Mouse (Mus musculus) heart, postnatal 0 days (tissue): ENCODE measurements around the gene Map3k3. TPM values are rescaled to one million over a fixed set of nuclear protein-coding genes. Genes with fewer than 3 reads are reported as not detected.

ENCODE experiments used
- ATAC-seq: fragments of 200-750 bp; cut with Nextera tagmentation; 2 replicates; pipeline ENCODE4 v1.8.0; 2017; ENCODE audit warnings: low read depth, moderate number of reproducible peaks, moderate library complexity; ENCODE audit not compliant: insufficient read depth
- DNase-seq: peaks from one replicate; pipeline ENCODE4 v3.0.0-alpha.2; 2016; ENCODE audit warnings: low spot score
- H3K27ac ChIP-seq: fragments of 300-500 bp; sonication (generic); 2 replicates; pipeline ENCODE4 v1.5.1; 2014; ENCODE audit warnings: low read depth, mild to moderate bottlenecking
- H3K27me3 ChIP-seq: fragments of 300-500 bp; sonication (generic); 2 replicates; pipeline ENCODE4 v1.6.1; 2014; ENCODE audit warnings: low read length, mixed read lengths; ENCODE audit not compliant: control insufficient read depth, insufficient read depth
- H3K36me3 ChIP-seq: fragments of 300-500 bp; sonication (generic); replicated peaks from 2 replicates; pipeline ENCODE4 v1.6.1; 2014; ENCODE audit warnings: low read length, mixed read lengths; ENCODE audit not compliant: control insufficient read depth, insufficient read depth
- H3K4me1 ChIP-seq: fragments of 300-500 bp; sonication (generic); 2 replicates; pipeline ENCODE4 v1.6.1; 2014; ENCODE audit warnings: antibody characterized with exemption; ENCODE audit not compliant: control insufficient read depth, insufficient read depth
- H3K4me2 ChIP-seq: fragments of 300-500 bp; sonication (generic); 2 replicates; pipeline ENCODE4 v1.6.1; 2014; ENCODE audit warnings: low read depth, mild to moderate bottlenecking, low read length, moderate library complexity
- H3K4me3 ChIP-seq: fragments of 300-500 bp; sonication (generic); 2 replicates; pipeline ENCODE4 v1.5.1; 2014; ENCODE audit warnings: low read depth, low read length
- H3K9ac ChIP-seq: fragments of 300-500 bp; sonication (generic); replicated peaks from 2 replicates; pipeline ENCODE4 v1.6.1; 2014; ENCODE audit warnings: low read depth, low read length, mixed read lengths
- H3K9me3 ChIP-seq: fragments of 300-500 bp; sonication (generic); replicated peaks from 2 replicates; pipeline ENCODE4 v1.6.1; 2016; ENCODE audit warnings: low read length; ENCODE audit not compliant: control insufficient read depth
- CTCF ChIP-seq: IDR thresholded peaks from 2 replicates; pipeline ENCODE4 v1.5.1; 2016; ENCODE audit warnings: antibody characterized with exemption, control low read depth, low read depth
- EP300 ChIP-seq: IDR thresholded peaks from 2 replicates; pipeline ENCODE4 v1.6.1; 2016; ENCODE audit warnings: antibody characterized with exemption, low read depth
- WGBS: fragments of 180-500 bp; shearing (Covaris S2); extraction: QIAGEN DNeasy Blood & Tissue Kit; methylation state at CpG from one replicate; pipeline ENCODE4 v1.1.7; 2014; 5-methylcytosine and 5-hydroxymethylcytosine counted together
- polyA plus RNA-seq: library from polyadenylated mRNA; unstranded; fragments of >200 nt; fragmentation: Nextera tagmentation; extraction: Ambion mirVana; gene quantifications from 2 replicates; pipeline ENCODE4 v1.2.1, GENCODE M21; 2015
- total RNA-seq: library from RNA; depleted of rRNA; stranded (reverse); fragments of >200 nt; gene quantifications from 2 replicates; pipeline ENCODE4 v1.2.3, GENCODE M21; 2014; ENCODE audit warnings: low replicate concordance

Gene Map3k3
- total and polyA plus RNA-seq, 2 experiments from 2014 or later, result 13.8 to 44.0 TPM

DNA sequence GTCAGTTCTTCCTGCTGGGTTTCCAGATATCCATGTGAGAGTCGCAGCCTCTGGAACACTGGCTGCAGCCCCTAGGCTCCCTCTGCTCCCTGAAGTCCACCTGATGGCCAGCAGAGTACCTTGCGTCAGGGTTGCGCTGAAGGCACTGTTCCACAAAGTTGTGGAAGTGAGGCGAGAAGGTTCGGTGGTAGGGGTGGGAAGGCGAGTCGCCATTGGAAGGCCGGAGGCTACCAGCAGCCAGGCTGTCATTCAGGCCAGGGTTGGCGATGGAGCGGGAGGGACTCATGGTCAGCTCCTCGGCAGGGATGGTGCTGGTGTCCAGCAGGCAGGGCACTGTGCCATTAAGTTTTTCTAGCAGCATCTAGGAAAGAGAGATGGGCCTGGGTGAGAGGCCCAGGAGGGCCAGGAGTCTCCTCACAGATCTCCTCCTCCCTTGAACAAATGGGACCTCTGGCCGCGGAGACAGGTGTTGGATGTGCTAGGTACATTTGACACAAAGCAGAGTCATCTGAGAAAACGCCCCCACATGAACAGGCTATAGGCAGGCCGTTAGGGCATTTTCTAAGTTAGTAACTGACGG, 80.3 kb downstream of the Map3k3 start:
- Histone ChIP-seq H3K36me3 (peaks cover 30% of the 10 kb centered on the region), H3K4me3 (no peak overlapping the region), H3K27ac (peak overlapping the region; percentile 54; the same call in 1 of the 2 replicates), H3K27me3 (no peaks in the 10 kb centered on the region), H3K4me1 (no peaks in the 10 kb centered on the region), H3K9ac (no peak overlapping the region), H3K4me2 (peak overlapping the region; percentile 8; the same call in 1 of the 2 replicates), H3K9me3 (no peaks in the 10 kb centered on the region)
- no peak for ATAC-seq
- TF ChIP-seq CTCF (no peak), EP300 (no peak)
- DNase-seq, result no peak
- 81% methylated on average over 16 of the region's 16 CpGs for WGBS

DNA sequence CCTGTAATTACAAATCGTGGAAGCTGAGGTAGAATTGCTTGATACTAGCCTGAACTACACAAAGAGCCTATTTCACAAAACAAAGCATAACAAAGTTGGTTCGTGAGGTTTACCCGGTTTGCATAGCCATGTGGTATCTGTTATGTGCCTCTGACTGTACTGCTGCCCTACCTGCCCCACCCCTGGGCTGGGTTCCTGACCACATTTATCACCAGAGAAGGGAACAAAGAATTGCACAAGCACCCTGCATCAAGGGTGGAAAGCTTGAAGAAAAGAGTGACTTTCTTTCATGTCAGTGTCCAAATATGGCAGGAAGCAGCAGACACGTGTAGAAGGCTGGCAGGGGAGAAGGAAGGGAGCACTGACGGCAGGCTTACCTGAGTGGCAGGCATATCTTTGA, 83.0 kb downstream of the Map3k3 start:
- H3K9ac ChIP-seq, result no peak overlapping the region
- no peak overlapping the region for H3K4me2 ChIP-seq
- ATAC-seq (no peak), DNase-seq (no peak)
- H3K9me3 ChIP-seq, result no peaks in the 10 kb centered on the region
- TF ChIP-seq CTCF (no peak), EP300 (no peak)
- 62% methylated on average over 5 of the region's 5 CpGs for WGBS
- no peak overlapping the region for H3K4me3 ChIP-seq
- H3K36me3 ChIP-seq, result peaks cover 30% of the 10 kb centered on the region
- H3K27me3 ChIP-seq, result no peaks in the 10 kb centered on the region
- no peaks in the 10 kb centered on the region for H3K4me1 ChIP-seq
- H3K27ac ChIP-seq, result no peak overlapping the region

DNA sequence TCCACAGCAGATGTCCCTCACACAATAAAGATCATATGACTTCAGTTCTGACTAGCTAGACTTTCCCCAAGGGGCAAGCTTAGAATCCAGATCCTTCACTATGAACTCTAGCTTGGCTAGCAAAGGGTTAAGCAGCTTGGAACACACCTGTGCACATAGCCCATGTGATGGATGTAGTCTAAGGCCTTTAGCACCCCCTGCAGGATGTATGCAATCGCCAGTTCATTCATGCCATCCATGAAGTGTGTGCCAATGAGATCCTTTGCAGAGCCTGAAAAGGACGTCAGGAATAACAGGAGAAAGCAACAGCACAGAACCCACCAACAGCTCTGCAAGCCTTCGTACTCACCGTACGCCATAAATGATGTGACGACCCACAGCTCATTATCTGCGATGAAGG, 86.4 kb downstream of the Map3k3 start:
- H3K4me2 ChIP-seq, result no peak overlapping the region
- WGBS, result 75% methylated on average over 7 of the region's 7 CpGs
- no peaks in the 10 kb centered on the region for H3K27me3 ChIP-seq
- TF ChIP-seq EP300 (no peak), CTCF (peak; percentile 42)
- no peak overlapping the region for H3K4me3 ChIP-seq
- ATAC-seq, result no peak
- H3K36me3 ChIP-seq, result peaks cover 21% of the 10 kb centered on the region
- no peaks in the 10 kb centered on the region for H3K9me3 ChIP-seq
- no peak for DNase-seq
- H3K27ac ChIP-seq, result no peak overlapping the region
- no peaks in the 10 kb centered on the region for H3K4me1 ChIP-seq
- H3K9ac ChIP-seq, result no peak overlapping the region

DNA sequence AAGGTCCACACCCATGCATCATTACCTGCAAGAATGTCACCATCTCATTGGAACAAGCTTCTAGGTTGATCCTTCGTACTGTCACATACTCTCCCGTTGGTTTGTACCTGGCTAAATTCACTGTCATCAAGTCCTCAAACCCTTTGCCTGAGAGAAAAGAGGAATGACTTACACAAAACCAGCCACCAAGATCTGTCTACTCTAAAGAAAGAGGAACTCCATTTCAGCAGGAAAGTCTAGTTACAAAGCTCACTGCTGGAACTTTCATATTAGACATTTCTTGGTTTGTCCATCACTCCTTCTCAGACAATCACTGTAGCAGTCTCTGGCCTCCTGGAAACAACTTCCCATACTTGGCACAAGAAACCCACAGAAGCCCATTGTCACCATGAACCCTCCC, 88.8 kb downstream of the Map3k3 start:
- TF ChIP-seq EP300, result no peak
- TF ChIP-seq CTCF, result no peak

DNA sequence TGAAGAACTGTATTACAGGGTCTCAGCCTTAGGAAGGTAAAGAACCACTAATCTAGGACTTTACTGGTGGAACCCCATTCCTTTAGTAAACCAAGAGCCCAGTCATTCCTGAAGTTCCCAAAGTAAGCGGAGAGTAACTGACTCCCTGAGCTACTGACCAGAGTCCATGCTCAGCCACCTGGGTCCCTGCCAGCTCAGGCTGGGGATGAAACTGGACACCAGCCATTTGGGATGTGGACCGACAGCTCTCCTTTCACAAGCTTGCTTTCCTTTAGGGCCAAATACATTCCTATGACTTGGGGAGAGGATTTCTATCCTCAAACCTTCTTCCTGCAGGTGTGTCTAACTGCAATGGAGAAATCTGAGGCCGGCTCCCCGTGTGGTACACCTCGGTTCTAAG, 90.0 kb downstream of the Map3k3 start:
- ATAC-seq (no peak), DNase-seq (no peak)
- no peaks in the 10 kb centered on the region for H3K9me3 ChIP-seq
- no peak overlapping the region for H3K27ac ChIP-seq
- TF ChIP-seq CTCF (no peak), EP300 (no peak)
- no peaks in the 10 kb centered on the region for H3K27me3 ChIP-seq
- no peak overlapping the region for H3K4me2 ChIP-seq
- H3K36me3 ChIP-seq, result peaks cover 1% of the 10 kb centered on the region; the same call in 1 of the 2 replicates
- no peaks in the 10 kb centered on the region for H3K4me1 ChIP-seq
- no peak overlapping the region for H3K4me3 ChIP-seq
- H3K9ac ChIP-seq, result no peak overlapping the region
- 70% methylated on average over 5 of the region's 5 CpGs for WGBS

More for the DNA sequence above, 88.8 kb downstream of the Map3k3 start:
- Histone ChIP-seq H3K9me3 (no peaks in the 10 kb centered on the region), H3K9ac (no peak overlapping the region), H3K4me3 (no peak overlapping the region), H3K4me2 (no peak overlapping the region), H3K27me3 (no peaks in the 10 kb centered on the region), H3K27ac (no peak overlapping the region), H3K4me1 (no peaks in the 10 kb centered on the region), H3K36me3 (peaks cover 8% of the 10 kb centered on the region)
- 88% methylated on average over 2 of the region's 2 CpGs for WGBS
- no peak for ATAC-seq
- no peak for DNase-seq

DNA sequence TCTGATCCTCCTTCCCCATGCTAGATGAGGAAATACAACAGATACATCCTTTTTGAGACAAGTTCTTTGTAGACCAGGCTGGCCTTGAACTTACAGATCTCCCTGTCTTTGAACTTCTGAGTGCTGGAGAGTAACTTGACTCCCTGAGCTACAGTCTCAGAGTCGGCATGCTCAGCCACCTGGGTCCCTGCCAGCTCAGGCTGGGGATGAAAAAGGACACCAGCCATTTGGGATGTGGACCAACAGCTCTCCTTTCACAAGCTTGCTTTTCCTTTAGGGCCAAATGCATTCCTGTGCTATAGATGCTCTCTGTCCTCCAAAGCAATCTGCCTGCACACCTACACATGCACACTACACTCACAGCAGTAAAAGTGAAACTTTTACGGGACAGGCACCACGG, 90.7 kb downstream of the Map3k3 start:
- WGBS, result 61% methylated on average over 3 of the region's 3 CpGs
- no peak for ATAC-seq
- no peaks in the 10 kb centered on the region for H3K4me1 ChIP-seq
- H3K9ac ChIP-seq, result no peak overlapping the region
- H3K36me3 ChIP-seq, result no peaks in the 10 kb centered on the region; the same call in 1 of the 2 replicates
- no peak overlapping the region for H3K27ac ChIP-seq
- DNase-seq, result no peak
- H3K9me3 ChIP-seq, result no peaks in the 10 kb centered on the region
- H3K4me3 ChIP-seq, result no peak overlapping the region
- no peaks in the 10 kb centered on the region for H3K27me3 ChIP-seq
- TF ChIP-seq CTCF (no peak), EP300 (no peak)
- H3K4me2 ChIP-seq, result no peak overlapping the region
